Mouse (Mus musculus): ENCODE measurements around the gene Mettl7a2. TPM values are rescaled to one million over a fixed set of nuclear protein-coding genes. Genes with fewer than 3 reads are reported as not detected.

The Mettl7a2 gene
- not detected for polyA plus RNA-seq (2017; shearing (Covaris generic))

GRCm38 (mm10) chr15:100352711-100353250 lies at the start of gene Mettl7a2, which contains the start of gene Methig1:
TSS of gene Mettl7a2 (plus strand) at chr15:100353200.
TSS of gene Methig1 (plus strand) at chr15:100353149.

DNA sequence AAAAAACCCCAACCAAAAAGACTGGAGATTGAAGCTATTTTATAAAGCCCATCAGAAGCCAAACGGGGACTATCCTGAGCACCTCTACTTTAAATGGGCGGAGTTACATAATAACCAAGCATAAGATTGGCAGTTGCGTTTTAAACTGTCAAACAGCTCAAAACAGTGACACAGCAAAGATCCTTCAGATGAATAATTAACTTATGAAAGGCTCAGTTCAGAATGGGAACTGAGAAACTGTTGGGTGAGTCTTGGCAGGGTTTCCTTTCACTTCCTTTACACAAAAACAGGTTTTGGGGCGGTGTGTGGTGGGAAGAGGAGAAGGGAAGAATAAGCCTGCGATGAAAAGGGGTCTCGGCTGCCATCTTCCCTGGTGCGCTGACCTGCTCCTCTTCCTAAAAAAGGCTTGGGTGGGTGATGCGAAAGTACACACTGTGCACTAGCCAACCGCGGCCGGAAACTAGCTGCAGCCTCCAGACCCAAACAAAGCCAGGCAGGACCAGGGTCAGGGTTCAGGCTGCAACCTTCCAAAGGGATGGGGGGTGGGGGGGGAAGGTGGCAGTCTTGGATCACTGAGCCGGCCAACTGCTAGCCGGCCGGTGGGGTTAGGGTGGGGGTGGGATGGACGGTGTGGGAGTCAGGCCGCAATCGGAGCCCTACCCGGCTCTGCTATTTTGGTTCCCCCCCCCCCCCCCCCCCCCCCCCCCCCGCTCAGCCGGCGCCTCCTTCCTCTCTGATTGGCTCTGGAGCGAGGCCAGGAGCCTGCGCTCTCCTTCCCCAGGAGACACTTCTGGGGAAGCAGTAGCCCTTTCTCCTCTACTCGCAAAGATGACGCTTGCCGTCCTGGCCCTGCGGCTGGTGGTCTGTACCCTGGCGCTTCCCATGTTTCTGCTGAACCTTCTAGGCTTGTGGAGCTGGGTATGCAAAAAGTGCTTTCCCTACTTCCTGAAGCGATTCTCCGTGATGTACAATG lies 48.7 kb upstream of the Mettl7a2 start, which contains the start of gene Mettl7a1:
Gene Mettl7a1, plus strand, starts transcription at position 122 of the 973 bp plus-strand sequence.

DNA sequence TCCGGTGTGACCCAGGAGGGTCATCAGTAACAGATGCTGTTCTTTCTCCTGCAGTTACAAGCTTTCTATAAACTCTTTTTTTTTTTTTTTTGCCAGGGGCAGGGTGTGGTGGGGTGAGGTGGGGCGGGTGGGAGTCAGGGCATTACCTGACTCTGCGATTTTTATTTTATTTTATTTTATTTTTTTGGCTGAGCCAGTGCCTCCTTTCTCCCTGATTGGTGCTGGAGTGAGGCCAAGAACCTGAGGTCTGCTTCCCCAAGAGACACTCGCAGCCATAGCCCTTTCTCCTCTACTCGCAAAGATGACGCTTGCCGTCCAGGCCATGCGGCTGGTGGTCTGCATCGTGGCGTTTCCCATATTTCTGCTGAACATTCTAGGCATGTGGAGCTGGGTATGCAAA lies 18.4 kb upstream of the Mettl7a2 start, which contains the start of gene Mettl7a3:
Gene Mettl7a3, plus strand, starts transcription at position 301 of the 400 bp plus-strand sequence.

GRCm38 (mm10) chr15:100364242-100364641 lies 11.2 kb downstream of the Mettl7a2 start, which contains the start of gene Higd1c:
TSS of gene Higd1c (plus strand) at chr15:100364542.

Other genes with a start within 250 kb of the Mettl7a2 start
- gene Atf1, start 125.4 kb upstream of the Mettl7a2 start, polyA plus RNA-seq (2017; shearing (Covaris generic)) = 59.8 TPM
- not detected for gene Tmprss12, start 72.4 kb upstream of the Mettl7a2 start, polyA plus RNA-seq (2017; shearing (Covaris generic))
- 15.0 TPM for gene Mettl7a1, start 49.1 kb upstream of the Mettl7a2 start, polyA plus RNA-seq (2017; shearing (Covaris generic))
- gene Mettl7a3, start 18.3 kb upstream of the Mettl7a2 start, polyA plus RNA-seq (2017; shearing (Covaris generic)) = not detected
- not detected for gene Methig1, start 51 bp upstream of the Mettl7a2 start, polyA plus RNA-seq (2017; shearing (Covaris generic))
- not detected for gene Higd1c, start 11.3 kb downstream of the Mettl7a2 start, polyA plus RNA-seq (2017; shearing (Covaris generic))
- gene Gm5475, start 68.9 kb downstream of the Mettl7a2 start, polyA plus RNA-seq (2017; shearing (Covaris generic)) = 0.51 TPM
- gene Slc11a2, start 71.9 kb downstream of the Mettl7a2 start, polyA plus RNA-seq (2017; shearing (Covaris generic)) = 36.9 TPM
- 31.8 TPM for gene Letmd1, start 115.8 kb downstream of the Mettl7a2 start, polyA plus RNA-seq (2017; shearing (Covaris generic))
- 9.5 TPM for gene Csrnp2, start 142.3 kb downstream of the Mettl7a2 start, polyA plus RNA-seq (2017; shearing (Covaris generic))
- gene Tfcp2, start 198.8 kb downstream of the Mettl7a2 start, polyA plus RNA-seq (2017; shearing (Covaris generic)) = 5.0 TPM
- 202 TPM for gene Pou6f1, start 246.8 kb downstream of the Mettl7a2 start, polyA plus RNA-seq (2017; shearing (Covaris generic))